Mouse (Mus musculus) right cerebral cortex, postnatal 36 days (tissue): Measurements from ENCODE around the gene AC134908.4.
"Not testable (repeated sequence)": the region's sequence is repeated elsewhere in the genome, so short reads cannot be mapped to it uniquely, and the experiment has no call there.

ENCODE experiments used
- DNase-seq, 2 experiments: peaks; one replicate each; pipeline ENCODE4 v3.0.0; 2022; ENCODE audit warnings: low spot score in 2 of 2, mixed read lengths in 1 of 2

AC134908.4 gene

DNA sequence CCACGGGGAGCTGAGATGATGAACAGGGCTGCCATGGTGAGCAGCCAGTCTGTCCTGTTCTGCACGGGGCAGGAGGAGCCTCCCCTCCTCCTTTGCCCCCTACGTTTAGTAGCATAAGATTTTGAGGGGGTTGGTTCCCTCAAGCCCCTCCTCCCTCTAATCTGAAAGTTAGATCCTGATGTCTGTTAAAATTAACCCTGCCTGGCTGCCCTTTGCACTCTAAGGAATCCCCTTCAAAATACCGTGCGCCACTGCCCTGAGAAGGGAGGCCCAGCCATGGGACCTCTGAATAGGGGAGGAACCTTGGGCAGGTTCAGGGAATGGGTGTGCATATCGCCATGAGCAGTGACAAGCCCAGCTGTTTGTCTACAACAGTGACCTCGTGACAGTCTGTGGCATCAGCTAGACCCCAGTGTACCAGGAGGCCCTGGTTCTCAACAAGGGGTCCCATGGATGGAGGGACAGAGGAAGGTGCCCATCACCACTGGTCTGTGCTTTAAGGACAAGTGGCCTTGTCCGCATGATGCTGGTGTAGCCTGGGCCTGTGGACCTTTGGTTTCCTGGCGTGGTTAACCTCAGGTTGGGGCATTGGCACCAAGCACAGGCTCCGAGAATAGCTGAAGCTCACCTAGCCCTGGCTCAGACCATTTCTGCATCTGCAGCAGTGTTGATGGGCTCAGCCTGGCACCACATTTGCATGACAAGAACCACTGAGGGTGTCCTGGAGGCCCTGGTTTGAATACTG, 20.0 kb downstream of the AC134908.4 start:
- DNase-seq: no peak

GRCm38 (mm10) chr17:25773549-25774120, 21.8 kb downstream of the AC134908.4 start, which contains the start of gene Narfl:
Narfl (plus strand) TSS chr17:25773776.
- peak; percentile 96 for DNase-seq

GRCm38 (mm10) chr17:25769331-25769730, 26.1 kb downstream of the AC134908.4 start:
- no peak for DNase-seq

DNA sequence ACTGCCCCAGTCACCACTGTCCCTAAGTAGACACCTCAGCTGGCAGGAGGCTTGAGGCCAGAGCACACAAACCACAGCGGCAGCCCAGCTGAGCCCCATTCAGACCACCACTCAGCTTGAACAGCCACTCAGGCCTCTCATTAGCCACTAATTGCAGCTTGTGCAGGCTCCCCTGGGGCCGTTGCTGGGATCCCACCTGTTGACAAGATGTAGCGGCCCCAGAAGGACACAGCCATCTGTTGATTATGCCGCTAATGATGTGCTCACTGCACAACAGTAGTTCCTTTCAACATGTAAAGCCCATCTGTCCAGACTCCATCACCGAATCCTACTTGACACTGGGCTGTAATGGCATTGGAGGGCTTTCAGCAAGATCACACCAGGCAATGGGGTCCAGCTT, 29.6 kb downstream of the AC134908.4 start:
- no peak for DNase-seq

DNA sequence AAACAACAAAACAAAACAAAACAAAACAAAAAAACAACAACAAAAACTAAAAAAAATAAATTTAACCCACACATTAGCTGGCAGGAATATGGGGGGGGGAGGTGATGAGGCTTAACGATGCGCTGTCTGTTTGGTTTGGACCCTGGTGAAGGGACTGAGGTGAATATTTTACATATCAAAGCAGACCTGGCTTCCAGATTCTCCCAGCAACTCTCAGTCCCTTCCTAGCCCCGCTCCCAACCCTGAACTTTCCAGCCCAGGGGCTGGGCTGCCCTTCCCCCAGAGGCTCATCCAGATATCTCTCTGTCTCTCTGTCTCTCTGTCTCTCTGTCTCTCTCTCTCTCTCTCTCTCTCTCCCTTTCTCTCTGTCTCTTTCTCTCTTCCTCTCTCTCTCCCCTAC, 32.9 kb downstream of the AC134908.4 start:
- DNase-seq: no peak

DNA sequence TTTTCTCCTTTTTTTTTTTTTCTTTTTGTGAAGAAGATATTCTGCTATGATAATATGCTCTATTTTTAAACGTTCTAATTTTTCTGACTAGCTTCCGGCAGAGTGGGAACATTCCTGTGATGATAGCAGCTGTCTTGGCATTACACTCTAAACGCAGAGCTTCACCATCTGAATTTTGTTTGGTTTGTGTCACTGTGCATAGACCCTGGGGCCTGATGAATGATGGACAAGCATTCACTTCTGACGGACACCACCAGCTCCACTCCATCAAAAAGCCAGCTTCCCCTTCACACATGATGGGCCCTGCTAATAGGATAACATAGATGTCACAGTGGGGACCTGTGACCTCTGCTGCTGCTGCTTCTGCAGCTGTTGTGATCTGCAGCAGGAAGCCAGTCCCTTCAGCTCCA, 33.9 kb downstream of the AC134908.4 start:
- no peak for DNase-seq

GRCm38 (mm10) chr17:25760148-25760547, 35.3 kb downstream of the AC134908.4 start:
- peak in 1 of 2 experiments; percentile 47 for DNase-seq

GRCm38 (mm10) chr17:25757691-25758090, 37.8 kb downstream of the AC134908.4 start:
- no peak for DNase-seq

GRCm38 (mm10) chr17:25756378-25757242, 38.8 kb downstream of the AC134908.4 start:
- no peak for DNase-seq

DNA sequence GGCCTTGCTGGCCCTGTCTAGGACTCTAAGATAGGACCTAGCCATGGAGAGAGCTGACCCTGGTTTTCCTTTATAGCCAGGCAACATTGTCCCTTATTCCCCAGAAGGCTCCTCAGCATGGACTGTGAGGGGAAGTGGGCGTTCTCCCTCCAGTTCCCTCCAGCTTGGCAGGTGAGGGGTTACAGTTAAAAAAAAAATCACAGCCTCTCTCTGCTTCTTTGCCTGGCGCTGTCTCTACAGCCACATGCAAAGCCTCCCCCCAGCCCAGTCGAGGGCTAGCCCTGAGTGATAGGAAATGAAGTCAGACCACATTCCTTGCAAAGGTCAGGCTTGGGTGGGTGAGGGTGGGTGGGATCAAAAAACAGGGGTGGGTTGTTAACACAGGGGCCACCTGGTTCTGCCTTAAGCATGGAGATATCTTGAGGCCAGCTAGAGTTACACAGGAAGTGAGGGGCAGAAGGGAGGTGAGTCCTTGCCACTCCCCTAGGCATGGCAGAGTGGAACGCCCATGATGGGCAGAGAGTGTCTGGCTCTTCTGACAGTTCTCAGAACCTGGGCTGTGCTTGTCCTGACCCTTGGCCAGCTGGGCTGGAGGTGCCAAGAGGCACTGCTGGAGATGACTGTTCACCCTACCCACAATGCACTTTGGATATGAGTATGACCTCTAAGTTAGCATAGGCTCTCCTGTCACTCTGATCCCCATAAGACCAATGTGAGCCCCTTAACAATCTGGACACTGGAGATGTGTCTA, 39.7 kb downstream of the AC134908.4 start:
- no peak for DNase-seq

GRCm38 (mm10) chr17:25755086-25755485, 40.4 kb downstream of the AC134908.4 start:
- DNase-seq: no peak

- no peak for DNase-seq
These were observed 41.2 kb downstream of the AC134908.4 start, which contains the start of gene Msln for GRCm38 (mm10) chr17:25754241-25754640. Msln (minus strand) TSS chr17:25754378.

DNA sequence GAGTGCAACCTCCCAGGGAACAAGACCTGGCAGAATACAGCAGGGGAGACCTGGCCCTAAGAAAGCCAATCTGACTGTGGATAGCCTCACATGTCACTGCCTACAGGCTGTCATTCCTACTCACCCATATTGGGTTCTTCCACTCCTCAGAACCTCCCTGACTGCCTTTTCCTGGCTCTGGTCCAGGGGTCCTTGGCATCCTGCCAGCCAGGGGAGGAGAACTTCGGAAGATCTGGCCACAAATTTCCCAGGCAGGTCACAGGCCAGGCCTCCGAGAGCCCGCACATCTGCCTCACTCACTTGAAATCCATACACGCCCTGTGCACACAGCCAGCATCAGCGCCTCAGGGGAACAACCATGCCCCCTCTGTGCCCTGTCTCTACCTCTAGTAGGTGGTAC, 44.0 kb downstream of the AC134908.4 start:
- DNase-seq: no peak

- no peak for DNase-seq
These were observed 46.1 kb downstream of the AC134908.4 start for GRCm38 (mm10) chr17:25749314-25749713.

DNA sequence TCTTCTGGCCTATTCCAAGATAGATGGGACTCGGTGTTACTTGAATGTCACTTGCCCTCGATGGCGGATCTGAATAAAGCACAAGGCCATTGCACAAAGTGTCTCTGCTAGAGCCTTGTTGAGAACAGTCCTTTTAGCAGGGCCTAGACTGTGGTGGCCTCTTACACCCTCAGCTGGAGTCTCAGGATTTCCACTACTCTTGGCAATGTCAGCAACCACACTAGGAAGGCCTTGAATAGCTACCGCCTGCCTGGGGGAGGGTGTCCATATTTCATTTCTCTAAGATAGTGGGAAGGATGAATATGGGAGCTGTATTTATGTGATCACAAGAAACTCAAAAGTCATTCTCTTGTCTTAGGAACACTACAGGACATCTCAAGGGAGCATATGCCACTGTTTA, 47.2 kb downstream of the AC134908.4 start:
- DNase-seq: no peak

DNA sequence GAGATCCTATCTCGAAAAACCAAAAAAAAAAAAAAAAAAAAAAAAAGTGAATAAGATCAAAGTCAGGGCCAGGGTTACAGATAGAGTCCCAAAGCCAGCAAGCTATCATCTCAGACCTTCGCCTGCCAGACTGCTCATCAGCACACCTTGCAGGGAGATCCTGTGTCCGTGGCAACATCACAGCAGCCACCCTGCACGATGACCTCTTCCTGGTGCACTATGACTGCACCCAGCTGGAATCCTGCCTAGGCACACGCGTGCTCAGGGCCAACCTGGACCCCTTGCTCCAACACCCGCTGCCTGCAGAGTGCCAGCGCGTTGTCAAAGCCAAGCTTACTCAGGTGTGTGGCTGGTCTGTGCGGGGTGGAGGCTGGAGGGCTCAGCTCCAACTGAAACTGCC, 51.1 kb downstream of the AC134908.4 start:
- no peak for DNase-seq

GRCm38 (mm10) chr17:25743831-25744230, 51.6 kb downstream of the AC134908.4 start:
- no peak for DNase-seq

DNA sequence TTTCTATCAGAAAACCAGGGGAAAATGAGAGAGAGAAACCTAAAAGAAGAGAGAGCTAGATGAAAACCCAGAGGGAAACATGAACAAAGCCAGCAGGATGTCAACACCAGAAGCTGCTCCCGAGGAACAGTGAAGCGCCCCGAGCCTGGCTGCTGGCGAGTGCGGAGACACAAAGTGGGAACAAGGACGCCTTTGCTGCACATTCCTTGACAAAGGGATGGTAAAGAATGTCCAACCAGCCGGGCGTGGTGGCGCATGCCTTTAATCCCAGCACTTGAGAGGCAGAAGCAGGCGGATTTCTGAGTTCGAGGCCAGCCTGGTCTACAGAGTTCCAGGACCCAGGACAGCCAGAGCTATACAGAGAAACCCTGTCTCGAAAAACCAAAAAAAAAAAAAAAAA, 54.0 kb downstream of the AC134908.4 start:
- not testable (repeated sequence) for DNase-seq
